Mouse (Mus musculus) activated CD4-positive, CD25-positive, alpha-beta regulatory T cell, adult 4 months (primary cell): ENCODE data around the gene Ptprz1. TPM values are rescaled to one million over a fixed set of nuclear protein-coding genes. Genes with fewer than 3 reads are reported as not detected.

ENCODE experiments used
- ATAC-seq: one replicate; pipeline ENCODE4 v1.8.0; 2017
- polyA plus RNA-seq, 2 experiments: library from polyadenylated mRNA; unstranded; fragments of 100-300 nt; shearing (Covaris generic); gene quantifications; one replicate each; pipeline ENCODE4 v1.2.1; 2017

Ptprz1 gene
- under 1 TPM; 0.13 to 0.63 TPM for polyA plus RNA-seq

- no peak for ATAC-seq
These were observed at the start of gene Ptprz1 for GRCm38 (mm10) chr6:22874781-22875613. Gene Ptprz1, plus strand, starts transcription at chr6:22875502.

- no peak for ATAC-seq
These were observed 41.7 kb upstream of the Ptprz1 start for GRCm38 (mm10) chr6:22833637-22834036.

GRCm38 (mm10) chr6:22834100-22834970, 41.0 kb upstream of the Ptprz1 start:
- no peak for ATAC-seq

GRCm38 (mm10) chr6:22875614-22876541, 576 bp downstream of the Ptprz1 start:
- no peak for ATAC-seq

GRCm38 (mm10) chr6:22887978-22888377, 12.7 kb downstream of the Ptprz1 start:
- ATAC-seq, result no peak

GRCm38 (mm10) chr6:22889333-22889732, 14.0 kb downstream of the Ptprz1 start:
- ATAC-seq, result no peak

GRCm38 (mm10) chr6:22901983-22902382, 26.7 kb downstream of the Ptprz1 start:
- no peak for ATAC-seq

GRCm38 (mm10) chr6:22908510-22909256, 33.4 kb downstream of the Ptprz1 start:
- ATAC-seq, result no peak

- no peak for ATAC-seq
These were observed 34.1 kb downstream of the Ptprz1 start for GRCm38 (mm10) chr6:22909257-22909907.

GRCm38 (mm10) chr6:22909908-22910260, 34.6 kb downstream of the Ptprz1 start:
- ATAC-seq, result no peak

GRCm38 (mm10) chr6:22922880-22923279, 47.6 kb downstream of the Ptprz1 start:
- no peak for ATAC-seq

GRCm38 (mm10) chr6:22932768-22933265, 57.5 kb downstream of the Ptprz1 start:
- no peak for ATAC-seq

GRCm38 (mm10) chr6:22937126-22937525, 61.8 kb downstream of the Ptprz1 start:
- no peak for ATAC-seq

- ATAC-seq, result no peak
These were observed 62.2 kb downstream of the Ptprz1 start for GRCm38 (mm10) chr6:22937526-22937925.

GRCm38 (mm10) chr6:22944191-22944590, 68.9 kb downstream of the Ptprz1 start:
- no peak for ATAC-seq

GRCm38 (mm10) chr6:22963374-22963773, 88.1 kb downstream of the Ptprz1 start:
- ATAC-seq, result no peak

GRCm38 (mm10) chr6:22968073-22968472, 92.8 kb downstream of the Ptprz1 start:
- no peak for ATAC-seq

- ATAC-seq, result no peak
These were observed 108.6 kb downstream of the Ptprz1 start for GRCm38 (mm10) chr6:22983769-22984519.

- ATAC-seq, result no peak
These were observed 109.3 kb downstream of the Ptprz1 start for GRCm38 (mm10) chr6:22984520-22985154.

GRCm38 (mm10) chr6:23003152-23003551, 127.8 kb downstream of the Ptprz1 start:
- no peak for ATAC-seq
